Mouse (Mus musculus) intestine, postnatal 0 days (tissue): ENCODE measurements at regions not wholly inside any gene's neighbourhood (a gene's known extent, or its start where the extent isn't known, plus 50 kb on each side); places are given as distances from the start of the nearest gene placed in this dataset.

Source experiments
- ATAC-seq: fragments of 200-750 bp; cut with Nextera tagmentation; 2 replicates; pipeline ENCODE4 v1.8.0; 2017; ENCODE audit warnings: mild to moderate bottlenecking, moderate TSS enrichment, moderate library complexity
- H3K27ac ChIP-seq: fragments of 300-500 bp; sonication (generic); 2 replicates; pipeline ENCODE4 v1.5.1; 2014; ENCODE audit warnings: mild to moderate bottlenecking, low read depth, low read length, moderate library complexity
- H3K27me3 ChIP-seq: fragments of 300-500 bp; sonication (generic); replicated peaks from 2 replicates; pipeline ENCODE4 v1.6.1; 2014; ENCODE audit warnings: low read length, mixed read lengths; ENCODE audit not compliant: control insufficient read depth, insufficient read depth
- H3K36me3 ChIP-seq: fragments of 300-500 bp; sonication (generic); 2 replicates; pipeline ENCODE4 v1.6.1; 2014; ENCODE audit warnings: mild to moderate bottlenecking, moderate library complexity; ENCODE audit not compliant: control insufficient read depth, insufficient read depth
- H3K4me1 ChIP-seq: fragments of 300-500 bp; sonication (generic); replicated peaks from 2 replicates; pipeline ENCODE4 v1.6.1; 2014; ENCODE audit warnings: antibody characterized with exemption, low read length, mixed read lengths; ENCODE audit not compliant: control insufficient read depth, insufficient read depth
- H3K4me2 ChIP-seq: fragments of 300-500 bp; sonication (generic); replicated peaks from 2 replicates; pipeline ENCODE4 v1.6.1; 2014; ENCODE audit warnings: low read depth, mild to moderate bottlenecking, moderate library complexity
- H3K4me3 ChIP-seq: fragments of 300-500 bp; sonication (generic); 2 replicates; pipeline ENCODE4 v1.5.1; 2014; ENCODE audit warnings: low read depth, low read length
- H3K9ac ChIP-seq: fragments of 300-500 bp; sonication (generic); 2 replicates; pipeline ENCODE4 v1.6.1; 2014; ENCODE audit warnings: mild to moderate bottlenecking, low read depth, low read length
- H3K9me3 ChIP-seq: fragments of 300-500 bp; sonication (generic); 2 replicates; pipeline ENCODE4 v1.6.1; 2016; ENCODE audit warnings: mixed run types; ENCODE audit not compliant: control insufficient read depth
- CTCF ChIP-seq: sonication (generic); IDR thresholded peaks from 2 replicates; pipeline ENCODE4 v1.5.1; 2016; ENCODE audit warnings: low read depth, mild to moderate bottlenecking, control low read depth, antibody characterized with exemption, moderate library complexity
- WGBS: fragments of 180-500 bp; shearing (Covaris S2); extraction: QIAGEN DNeasy Blood & Tissue Kit; methylation state at CpG from one replicate; pipeline ENCODE4 v1.1.7; 2014; 5-methylcytosine and 5-hydroxymethylcytosine counted together

GRCm38 (mm10) chr8:31663717-31664116 is 1764.8 kb upstream of the 5930422O12Rik start:
- Histone ChIP-seq H3K36me3 (no peaks in the 10 kb centered on the region), H3K27ac (no peak overlapping the region), H3K4me2 (no peak overlapping the region), H3K9ac (no peak overlapping the region), H3K4me1 (no peaks in the 10 kb centered on the region), H3K9me3 (no peaks in the 10 kb centered on the region), H3K4me3 (no peak overlapping the region), H3K27me3 (no peaks in the 10 kb centered on the region)
- no peak for TF ChIP-seq CTCF
- no peak for ATAC-seq

- H3K27ac ChIP-seq, result no peak overlapping the region
- H3K36me3 ChIP-seq, result no peaks in the 10 kb centered on the region
- TF ChIP-seq CTCF, result no peak
- no peaks in the 10 kb centered on the region for H3K9me3 ChIP-seq
- no peak overlapping the region for H3K4me2 ChIP-seq
- no peak overlapping the region for H3K9ac ChIP-seq
- WGBS, result 84% methylated on average over 4 of the region's 4 CpGs
- H3K27me3 ChIP-seq, result no peaks in the 10 kb centered on the region
- ATAC-seq, result no peak
- H3K4me3 ChIP-seq, result no peak overlapping the region
- H3K4me1 ChIP-seq, result no peaks in the 10 kb centered on the region
These were observed 1763.0 kb upstream of the 5930422O12Rik start for GRCm38 (mm10) chr8:31665485-31665884.

- WGBS, result 16% methylated on average over 2 of the region's 2 CpGs
These were observed 1724.3 kb upstream of the 5930422O12Rik start for GRCm38 (mm10) chr8:31704168-31704567.

GRCm38 (mm10) chr8:31713321-31714076 is 1715.0 kb upstream of the 5930422O12Rik start:
- Histone ChIP-seq H3K4me3 (no peak overlapping the region), H3K27me3 (no peaks in the 10 kb centered on the region), H3K4me2 (no peak overlapping the region; the same call in 1 of the 2 replicates), H3K27ac (no peak overlapping the region), H3K4me1 (no peaks in the 10 kb centered on the region), H3K36me3 (no peaks in the 10 kb centered on the region), H3K9me3 (no peaks in the 10 kb centered on the region), H3K9ac (no peak overlapping the region)
- WGBS, result 62% methylated on average over 15 of the region's 15 CpGs
- TF ChIP-seq CTCF, result no peak
- ATAC-seq, result no peak

More at GRCm38 (mm10) chr8:31704168-31704567, 1724.3 kb upstream of the 5930422O12Rik start:
- Histone ChIP-seq H3K9me3 (no peaks in the 10 kb centered on the region), H3K4me3 (no peak overlapping the region), H3K4me2 (no peak overlapping the region), H3K9ac (no peak overlapping the region), H3K4me1 (no peaks in the 10 kb centered on the region), H3K36me3 (no peaks in the 10 kb centered on the region), H3K27me3 (no peaks in the 10 kb centered on the region), H3K27ac (no peak overlapping the region)
- 0 out of 2 replicates have a peak, but pooled peaks have one; percentile 25 for ATAC-seq
- TF ChIP-seq CTCF, result no peak

- H3K27ac ChIP-seq, result no peak overlapping the region
- no peaks in the 10 kb centered on the region for H3K27me3 ChIP-seq
- no peak overlapping the region for H3K4me3 ChIP-seq
- no peak overlapping the region for H3K9ac ChIP-seq
- no peak for TF ChIP-seq CTCF
- H3K4me2 ChIP-seq, result no peak overlapping the region
- no peak for ATAC-seq
- 75% methylated on average over 2 of the region's 2 CpGs for WGBS
- no peaks in the 10 kb centered on the region for H3K36me3 ChIP-seq
- no peaks in the 10 kb centered on the region for H3K4me1 ChIP-seq
- no peaks in the 10 kb centered on the region for H3K9me3 ChIP-seq
These were observed 1714.4 kb upstream of the 5930422O12Rik start for GRCm38 (mm10) chr8:31714077-31714458.

- no peak overlapping the region for H3K27ac ChIP-seq
- H3K27me3 ChIP-seq, result no peaks in the 10 kb centered on the region
- no peaks in the 10 kb centered on the region for H3K9me3 ChIP-seq
- no peaks in the 10 kb centered on the region for H3K36me3 ChIP-seq
- no peak overlapping the region for H3K4me2 ChIP-seq
- no peaks in the 10 kb centered on the region for H3K4me1 ChIP-seq
- WGBS, result 51% methylated on average over 3 of the region's 3 CpGs
- no peak for ATAC-seq
- H3K9ac ChIP-seq, result no peak overlapping the region
- TF ChIP-seq CTCF, result no peak
- H3K4me3 ChIP-seq, result no peak overlapping the region
These were observed 1708.5 kb upstream of the 5930422O12Rik start for GRCm38 (mm10) chr8:31720021-31720420.

GRCm38 (mm10) chr8:31720585-31720984 is 1707.9 kb upstream of the 5930422O12Rik start:
- Histone ChIP-seq H3K4me3 (no peak overlapping the region), H3K4me2 (no peak overlapping the region), H3K27ac (no peak overlapping the region), H3K9ac (no peak overlapping the region), H3K9me3 (no peaks in the 10 kb centered on the region), H3K27me3 (no peaks in the 10 kb centered on the region), H3K36me3 (no peaks in the 10 kb centered on the region), H3K4me1 (no peaks in the 10 kb centered on the region)
- ATAC-seq, result no peak
- TF ChIP-seq CTCF, result no peak
- WGBS, result 40% methylated on average over 3 of the region's 3 CpGs
